Mouse (Mus musculus): ENCODE measurements around the gene Dennd5b. TPM values are rescaled to one million over a fixed set of nuclear protein-coding genes. Genes with fewer than 3 reads are reported as not detected.

Dennd5b gene
- polyA plus RNA-seq, 1 experiment from 2014 or later = 11.3 TPM

DNA sequence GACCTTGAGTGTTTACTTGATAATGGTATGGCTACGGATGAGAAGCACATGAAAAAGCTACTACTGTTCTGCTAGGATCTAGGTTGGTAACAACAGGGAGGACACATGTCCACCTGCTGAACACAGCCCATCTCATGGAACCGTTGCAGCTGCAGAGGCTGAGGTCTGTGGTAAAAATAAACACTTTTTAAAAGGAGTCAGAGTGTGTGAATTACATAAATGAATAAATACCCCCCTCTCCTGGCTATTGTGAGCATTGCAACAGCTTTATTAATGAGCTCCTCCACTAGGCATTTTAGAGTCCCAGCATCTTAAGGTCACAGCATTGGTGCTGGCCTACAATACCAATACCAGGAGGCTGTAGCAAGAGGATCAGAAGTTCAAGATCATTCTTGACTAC is 18.4 kb upstream of the Dennd5b start:
- H3K4me3 ChIP-seq (ENCODE audit: control insufficient read depth in 1 of 2, insufficient read depth in 1 of 2, low read depth in 1 of 2, low read length in 2 of 2) = no peak overlapping the region
- ATAC-seq (ENCODE audit: insufficient number of reproducible peaks, insufficient read depth, low FRiP score, low read depth) = peak; percentile 43; the same call in 1 of the 2 replicates
- H3K36me3 ChIP-seq (ENCODE audit: control insufficient read depth, insufficient read depth, low read length) = no peaks in the 10 kb centered on the region

GRCm38 (mm10) chr6:149118935-149119334 is 17.5 kb upstream of the Dennd5b start:
- Histone ChIP-seq H3K9me3 (ENCODE audit: control insufficient read depth, low read length) (no peaks in the 10 kb centered on the region), H3K4me3 (ENCODE audit: control insufficient read depth in 1 of 2, insufficient read depth in 1 of 2, low read depth in 1 of 2, low read length in 2 of 2) (no peak overlapping the region)

More for the DNA sequence above, 18.4 kb upstream of the Dennd5b start:
- Histone ChIP-seq H3K9ac (ENCODE audit: low read length) (no peak overlapping the region), H3K27ac (replicated peaks in 1 of 2; ENCODE audit: control insufficient read depth in 1 of 2, insufficient read depth in 1 of 2, low read depth in 2 of 2, low read length in 2 of 2) (no peak overlapping the region), H3K4me2 (ENCODE audit: low read length) (no peak overlapping the region), H3K27me3 (ENCODE audit: control insufficient read depth, insufficient read depth, low read length) (no peaks in the 10 kb centered on the region), H3K9me3 (ENCODE audit: control insufficient read depth, low read length) (no peaks in the 10 kb centered on the region), H3K4me1 (ENCODE audit: control insufficient read depth in 2 of 2, insufficient read depth in 2 of 2, low read length in 2 of 2) (no peaks in the 10 kb centered on the region)
- WGBS = 36% methylated on average over 2 of the region's 2 CpGs

DNA sequence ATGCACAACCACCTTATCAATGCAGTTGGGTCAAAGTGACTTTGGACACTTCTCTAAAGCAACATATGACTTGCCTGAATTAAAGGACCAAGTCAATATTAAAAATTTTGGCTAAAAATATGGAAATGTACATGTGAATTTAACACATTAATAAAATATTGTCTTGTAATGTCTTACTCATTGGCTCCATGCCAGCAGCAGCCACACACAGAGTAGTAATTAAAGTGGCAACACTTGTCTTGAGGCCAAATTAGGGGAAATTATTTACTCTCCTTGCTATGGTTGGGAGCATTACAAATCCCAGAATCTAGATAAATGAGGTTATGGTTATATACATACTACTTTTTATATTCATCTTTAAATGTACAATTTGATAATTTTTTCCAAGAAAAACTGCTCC is 15.5 kb upstream of the Dennd5b start:
- no peak overlapping the region for H3K4me2 ChIP-seq (ENCODE audit: low read length)
- no peak for ATAC-seq (ENCODE audit: insufficient number of reproducible peaks, insufficient read depth, low FRiP score, low read depth)
- no peak overlapping the region for H3K27ac ChIP-seq (replicated peaks in 1 of 2; ENCODE audit: control insufficient read depth in 1 of 2, insufficient read depth in 1 of 2, low read depth in 2 of 2, low read length in 2 of 2)
- H3K27me3 ChIP-seq (ENCODE audit: control insufficient read depth, insufficient read depth, low read length) = no peaks in the 10 kb centered on the region
- no peak overlapping the region for H3K9ac ChIP-seq (ENCODE audit: low read length)
- no peaks in the 10 kb centered on the region for H3K36me3 ChIP-seq (ENCODE audit: control insufficient read depth, insufficient read depth, low read length)
- no peaks in the 10 kb centered on the region for H3K9me3 ChIP-seq (ENCODE audit: control insufficient read depth, low read length)
- no peak overlapping the region for H3K4me3 ChIP-seq (ENCODE audit: control insufficient read depth in 1 of 2, insufficient read depth in 1 of 2, low read depth in 1 of 2, low read length in 2 of 2)
- H3K4me1 ChIP-seq (ENCODE audit: control insufficient read depth in 2 of 2, insufficient read depth in 2 of 2, low read length in 2 of 2) = no peaks in the 10 kb centered on the region

More at GRCm38 (mm10) chr6:149118935-149119334, 17.5 kb upstream of the Dennd5b start:
- Histone ChIP-seq H3K27me3 (ENCODE audit: control insufficient read depth, insufficient read depth, low read length) (no peaks in the 10 kb centered on the region), H3K4me1 (ENCODE audit: control insufficient read depth in 2 of 2, insufficient read depth in 2 of 2, low read length in 2 of 2) (no peaks in the 10 kb centered on the region), H3K27ac (replicated peaks in 1 of 2; ENCODE audit: control insufficient read depth in 1 of 2, insufficient read depth in 1 of 2, low read depth in 2 of 2, low read length in 2 of 2) (no peak overlapping the region), H3K4me2 (ENCODE audit: low read length) (no peak overlapping the region), H3K36me3 (ENCODE audit: control insufficient read depth, insufficient read depth, low read length) (no peaks in the 10 kb centered on the region), H3K9ac (ENCODE audit: low read length) (no peak overlapping the region)
- WGBS = 58% methylated on average over 2 of the region's 2 CpGs
- no peak for ATAC-seq (ENCODE audit: insufficient number of reproducible peaks, insufficient read depth, low FRiP score, low read depth)

DNA sequence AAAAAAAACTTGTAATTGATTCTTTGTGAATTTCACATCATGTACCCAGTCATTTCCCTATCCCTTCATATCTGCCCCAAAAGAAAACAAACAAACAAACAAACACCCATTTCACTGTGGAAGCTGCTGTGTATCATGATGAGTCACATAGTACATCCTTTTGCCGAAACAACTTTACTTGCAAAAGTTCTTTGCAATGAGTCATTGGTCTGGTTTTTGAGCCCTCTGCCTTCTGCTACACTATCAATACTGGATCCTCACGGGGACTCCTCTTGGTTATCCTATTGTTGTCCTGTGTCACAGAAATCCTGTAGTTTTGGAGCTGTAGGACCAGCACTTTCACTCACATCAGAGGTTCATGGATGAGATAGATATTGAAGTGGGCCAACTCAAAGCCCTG is 7.4 kb upstream of the Dennd5b start:
- 57% methylated on average over 2 of the region's 2 CpGs for WGBS
- H3K9ac ChIP-seq (ENCODE audit: low read length) = no peak overlapping the region
- no peak for ATAC-seq (ENCODE audit: insufficient number of reproducible peaks, insufficient read depth, low FRiP score, low read depth)
- H3K27me3 ChIP-seq (ENCODE audit: control insufficient read depth, insufficient read depth, low read length) = no peaks in the 10 kb centered on the region
- no peak overlapping the region for H3K27ac ChIP-seq (replicated peaks in 1 of 2; ENCODE audit: control insufficient read depth in 1 of 2, insufficient read depth in 1 of 2, low read depth in 2 of 2, low read length in 2 of 2)
- H3K4me3 ChIP-seq (ENCODE audit: control insufficient read depth in 1 of 2, insufficient read depth in 1 of 2, low read depth in 1 of 2, low read length in 2 of 2) = no peak overlapping the region
- no peak overlapping the region for H3K4me2 ChIP-seq (ENCODE audit: low read length)
- no peaks in the 10 kb centered on the region for H3K9me3 ChIP-seq (ENCODE audit: control insufficient read depth, low read length)
- H3K4me1 ChIP-seq (ENCODE audit: control insufficient read depth in 2 of 2, insufficient read depth in 2 of 2, low read length in 2 of 2) = no peaks in the 10 kb centered on the region
- H3K36me3 ChIP-seq (ENCODE audit: control insufficient read depth, insufficient read depth, low read length) = no peaks in the 10 kb centered on the region

DNA sequence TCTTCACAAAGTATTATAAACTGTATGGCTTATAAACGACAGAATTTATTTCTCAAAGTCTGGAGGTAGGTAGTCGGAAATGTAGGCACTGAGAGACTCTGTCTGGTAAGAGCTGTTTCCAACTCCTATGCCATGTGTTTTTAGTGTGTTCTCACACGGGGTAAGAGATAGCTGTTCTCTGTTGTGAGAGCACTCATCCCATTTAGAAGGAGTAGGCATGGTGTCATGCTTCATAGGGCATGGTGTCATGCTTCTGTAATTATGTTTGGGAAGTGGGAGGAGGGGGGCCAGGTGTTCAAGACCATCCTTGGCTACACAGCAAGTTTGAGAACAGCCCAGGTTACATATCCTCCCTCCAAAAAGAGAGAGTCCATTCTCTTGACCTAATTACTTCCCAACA is 6.1 kb upstream of the Dennd5b start:
- H3K27ac ChIP-seq (replicated peaks in 1 of 2; ENCODE audit: control insufficient read depth in 1 of 2, insufficient read depth in 1 of 2, low read depth in 2 of 2, low read length in 2 of 2) = no peak overlapping the region
- 67% methylated on average over 3 of the region's 3 CpGs for WGBS
- no peak for ATAC-seq (ENCODE audit: insufficient number of reproducible peaks, insufficient read depth, low FRiP score, low read depth)
- no peaks in the 10 kb centered on the region for H3K4me1 ChIP-seq (ENCODE audit: control insufficient read depth in 2 of 2, insufficient read depth in 2 of 2, low read length in 2 of 2)
- H3K36me3 ChIP-seq (ENCODE audit: control insufficient read depth, insufficient read depth, low read length) = no peaks in the 10 kb centered on the region
- H3K4me3 ChIP-seq (ENCODE audit: control insufficient read depth in 1 of 2, insufficient read depth in 1 of 2, low read depth in 1 of 2, low read length in 2 of 2) = no peak overlapping the region
- no peaks in the 10 kb centered on the region for H3K9me3 ChIP-seq (ENCODE audit: control insufficient read depth, low read length)
- no peaks in the 10 kb centered on the region for H3K27me3 ChIP-seq (ENCODE audit: control insufficient read depth, insufficient read depth, low read length)
- no peak overlapping the region for H3K4me2 ChIP-seq (ENCODE audit: low read length)
- no peak overlapping the region for H3K9ac ChIP-seq (ENCODE audit: low read length)

- H3K9ac ChIP-seq (ENCODE audit: low read length) = no peak overlapping the region
- no peak overlapping the region for H3K4me2 ChIP-seq (ENCODE audit: low read length)
- no peaks in the 10 kb centered on the region for H3K27me3 ChIP-seq (ENCODE audit: control insufficient read depth, insufficient read depth, low read length)
- H3K9me3 ChIP-seq (ENCODE audit: control insufficient read depth, low read length) = no peaks in the 10 kb centered on the region
- no peak overlapping the region for H3K27ac ChIP-seq (replicated peaks in 1 of 2; ENCODE audit: control insufficient read depth in 1 of 2, insufficient read depth in 1 of 2, low read depth in 2 of 2, low read length in 2 of 2)
- no peaks in the 10 kb centered on the region for H3K36me3 ChIP-seq (ENCODE audit: control insufficient read depth, insufficient read depth, low read length)
- WGBS = 84% methylated on average over 1 of the region's 1 CpGs
- ATAC-seq (ENCODE audit: insufficient number of reproducible peaks, insufficient read depth, low FRiP score, low read depth) = no peak
- H3K4me1 ChIP-seq (ENCODE audit: control insufficient read depth in 2 of 2, insufficient read depth in 2 of 2, low read length in 2 of 2) = 0 out of 4 replicates have a peak, but pooled peaks cover 0 to 4% of the 10 kb centered on the region in 2 experiments
- H3K4me3 ChIP-seq (ENCODE audit: control insufficient read depth in 1 of 2, insufficient read depth in 1 of 2, low read depth in 1 of 2, low read length in 2 of 2) = no peak overlapping the region
These were observed 2.0 kb upstream of the Dennd5b start for GRCm38 (mm10) chr6:149103451-149103850.

GRCm38 (mm10) chr6:149101943-149102243 is 413 bp upstream of the Dennd5b start:
- Histone ChIP-seq H3K4me1 (ENCODE audit: control insufficient read depth in 2 of 2, insufficient read depth in 2 of 2, low read length in 2 of 2) (0 out of 4 replicates have a peak, but pooled peaks cover 0 to 4% of the 10 kb centered on the region in 2 experiments), H3K9ac (ENCODE audit: low read length) (peak overlapping the region; percentile 90), H3K4me3 (ENCODE audit: control insufficient read depth in 1 of 2, insufficient read depth in 1 of 2, low read depth in 1 of 2, low read length in 2 of 2) (peak overlapping the region; percentile 87 to 95), H3K4me2 (ENCODE audit: low read length) (peak overlapping the region; percentile 78), H3K36me3 (ENCODE audit: control insufficient read depth, insufficient read depth, low read length) (no peaks in the 10 kb centered on the region), H3K27ac (replicated peaks in 1 of 2; ENCODE audit: control insufficient read depth in 1 of 2, insufficient read depth in 1 of 2, low read depth in 2 of 2, low read length in 2 of 2) (peak overlapping the region; percentile 92 to 97), H3K9me3 (ENCODE audit: control insufficient read depth, low read length) (no peaks in the 10 kb centered on the region), H3K27me3 (ENCODE audit: control insufficient read depth, insufficient read depth, low read length) (no peaks in the 10 kb centered on the region)
- no peak for ATAC-seq (ENCODE audit: insufficient number of reproducible peaks, insufficient read depth, low FRiP score, low read depth)
- whole genome bisulfite sequencing = 12% methylated on average over 7 of the region's 7 CpGs
